ENCODE assay signal across 16 mouse cellular contexts in genomic region chr1:151031581-151031980, GRCm38 (mm10). TPM values are rescaled to one million over a fixed set of nuclear protein-coding genes. Genes with fewer than 3 reads are reported as not detected.
"Had no signal": no experiment of that assay in that cellular context is flagged by ENCODE, and none has a peak within 500 bp of the region (broad histone marks: within the 10 kb centered on the region; RNA-seq: fewer than 3 reads in every experiment).

No protein-coding gene starts in this region.

- H3K4me3 ChIP-seq: midbrain, embryonic 10.5 days; midbrain, embryonic 12.5 days; neural tube, embryonic 12.5 days had no signal

- H3K9ac ChIP-seq: lung, embryonic 14.5 days; midbrain, embryonic 12.5 days; neural tube, embryonic 12.5 days had no signal

- H3K9me3 ChIP-seq: midbrain, embryonic 10.5 days; midbrain, embryonic 12.5 days; neural tube, embryonic 12.5 days had no signal

- H3K4me2 ChIP-seq: lung, embryonic 14.5 days; midbrain, embryonic 12.5 days; neural tube, embryonic 12.5 days had no signal

- H3K27ac ChIP-seq: midbrain, embryonic 10.5 days; midbrain, embryonic 12.5 days; neural tube, embryonic 12.5 days had no signal

- H3K36me3 ChIP-seq: midbrain, embryonic 10.5 days; midbrain, embryonic 12.5 days; neural tube, embryonic 12.5 days had no signal

- DNase-seq: lung, adult 18-20 months; lung, embryonic 14.5 days; lung, postnatal 10 days; lung, postnatal 4 days; midbrain, embryonic 14.5 days; right cerebral cortex, postnatal 14 days; spleen, adult 18-20 months; thymus, adult 18-20 months; thymus, postnatal 14 days; thymus, postnatal 4 days had no signal

- H3K4me1 ChIP-seq: midbrain, embryonic 10.5 days; midbrain, embryonic 12.5 days; neural tube, embryonic 12.5 days had no signal

- H3K27me3 ChIP-seq: midbrain, embryonic 12.5 days; neural tube, embryonic 12.5 days had no signal

- ATAC-seq: midbrain, embryonic 16.5 days had no signal

RNA-seq across cellular contexts. Expression of gene Hmcn1, which starts 38.3 kb away (rescaled TPM):
- total RNA-seq: megakaryocyte, adult 5-6 weeks; neutrophil, adult 5-6 weeks had no signal
